20 mouse cellular contexts compared by ENCODE assay signal in genomic region chr2:154076271-154076670, GRCm38 (mm10). TPM values are rescaled to one million over a fixed set of nuclear protein-coding genes. Genes with fewer than 3 reads are reported as not detected.
A peak's percentile ranks its signal among the peaks of the same experiment; 100 is the strongest.
DNase-seq lines count a peak whose midpoint lies in the region; ATAC-seq and TF ChIP-seq lines count a peak whose summit lies in the region.
"Had no signal": no experiment of that assay in that cellular context is flagged by ENCODE, and none has a peak within 500 bp of the region (broad histone marks: within the 10 kb centered on the region; RNA-seq: fewer than 3 reads in every experiment).

No protein-coding gene starts in this region.

- no peak for TF ChIP-seq RAD21 in MEL (IDR thresholded peaks at IDR 0.05; ENCODE audit: low read depth, low read length)

- DNase-seq in kidney, postnatal 10 days: peak; percentile 7
- peak; percentile 38 for DNase-seq in MEL (ENCODE audit: low read depth, low spot score)
- DNase-seq in embryo, embryonic 10 days (ENCODE audit: low spot score): peak; percentile 75
- DNase-seq in limb, embryonic 14.5 days (ENCODE audit: low spot score): peak; percentile 68
- no peak for DNase-seq in thymus, postnatal 4 days
- no peak for DNase-seq in urinary bladder, postnatal 10 days (ENCODE audit: low spot score)
- DNase-seq: cerebellum, postnatal 25 days; kidney, adult 11 months; thymus, postnatal 25 days had no signal

- H3K27ac ChIP-seq in kidney, embryonic 16.5 days (ENCODE audit: low read length): no peak overlapping the region
- no peak overlapping the region for H3K27ac ChIP-seq in MEL (ENCODE audit: control insufficient read depth, low read depth, low read length)
- H3K27ac ChIP-seq in limb, embryonic 14.5 days (replicated peaks; ENCODE audit: low read depth, low read length): no peak overlapping the region
- H3K27ac ChIP-seq in heart, embryonic 12.5 days (ENCODE audit: poor library complexity, severe bottlenecking): no peak overlapping the region
- H3K27ac ChIP-seq: left cerebral cortex, adult 2 months; liver, embryonic 12.5 days; macrophage; stomach, embryonic 15.5 days had no signal

- H3K79me2 ChIP-seq in MEL (ENCODE audit: control insufficient read depth, insufficient read depth, low read length, poor library complexity): no peaks in the 10 kb centered on the region

- 30% methylated on average over 2 of the region's 2 CpGs for WGBS in kidney, embryonic 16.5 days
- 21% methylated on average over 2 of the region's 2 CpGs for WGBS in limb, embryonic 14.5 days
- WGBS in heart, embryonic 12.5 days: 21% methylated on average over 2 of the region's 2 CpGs

- TF ChIP-seq EP300 in MEL (IDR thresholded peaks at IDR 0.05; ENCODE audit: low read depth in 1 of 2, low read length in 2 of 2): no peak

- H3K4me3 ChIP-seq in kidney, embryonic 16.5 days (ENCODE audit: low read length): no peak overlapping the region
- H3K4me3 ChIP-seq in MEL (ENCODE audit: control insufficient read depth in 1 of 2, insufficient read depth in 1 of 2, low read depth in 2 of 2, low read length in 2 of 2): no peak overlapping the region
- H3K4me3 ChIP-seq in limb, embryonic 14.5 days (replicated peaks; ENCODE audit: low read length): no peak overlapping the region
- no peak overlapping the region for H3K4me3 ChIP-seq in heart, embryonic 12.5 days
- H3K4me3 ChIP-seq: left cerebral cortex, adult 2 months; liver, embryonic 12.5 days; stomach, embryonic 15.5 days had no signal

- ATAC-seq in kidney, embryonic 16.5 days (ENCODE audit: low FRiP score, low TSS enrichment): no peak
- ATAC-seq in limb, embryonic 14.5 days (ENCODE audit: low FRiP score, low read depth): no peak
- ATAC-seq in heart, embryonic 12.5 days (ENCODE audit: insufficient number of reproducible peaks, low FRiP score): no peak
- ATAC-seq: liver, embryonic 12.5 days had no signal

- no peak for TF ChIP-seq POLR2A in MEL (IDR thresholded peaks at IDR 0.05; ENCODE audit: control insufficient read depth in 1 of 2, insufficient read depth in 1 of 2, low read depth in 1 of 2, low read length in 2 of 2, poor library complexity in 1 of 2)
- no peak for TF ChIP-seq POLR2A in limb, embryonic 14.5 days (IDR thresholded peaks at IDR 0.05; ENCODE audit: borderline replicate concordance, extremely low read depth, insufficient read depth, insufficient read length)

- no peak for TF ChIP-seq CTCF in MEL (IDR thresholded peaks at IDR 0.05 in 2 of 3, conservative IDR thresholded peaks at IDR 0.05 in 1 of 3; ENCODE audit: control insufficient read depth in 1 of 3, insufficient read depth in 1 of 3, low read depth in 2 of 3, low read length in 3 of 3, poor library complexity in 1 of 3, severe bottlenecking in 1 of 3)

- H3K4me2 ChIP-seq in kidney, embryonic 16.5 days (replicated peaks; ENCODE audit: low read depth, low read length): no peak overlapping the region
- no peak overlapping the region for H3K4me2 ChIP-seq in limb, embryonic 14.5 days (replicated peaks; ENCODE audit: low read depth, low read length, severe bottlenecking)
- H3K4me2 ChIP-seq in heart, embryonic 12.5 days: no peak overlapping the region
- H3K4me2 ChIP-seq: liver, embryonic 12.5 days; stomach, embryonic 15.5 days had no signal

- H3K4me1 ChIP-seq in kidney, embryonic 16.5 days (ENCODE audit: insufficient read depth, low read length): no peaks in the 10 kb centered on the region
- H3K4me1 ChIP-seq in MEL (ENCODE audit: control insufficient read depth in 1 of 2, insufficient read depth in 2 of 2, low read length in 2 of 2): no peaks in the 10 kb centered on the region
- H3K4me1 ChIP-seq in limb, embryonic 14.5 days (ENCODE audit: control insufficient read depth, insufficient read depth, low read length): no peaks in the 10 kb centered on the region
- H3K4me1 ChIP-seq in heart, embryonic 12.5 days (replicated peaks): no peaks in the 10 kb centered on the region
- H3K4me1 ChIP-seq: liver, embryonic 12.5 days; stomach, embryonic 15.5 days had no signal

- no peaks in the 10 kb centered on the region for H3K9me3 ChIP-seq in kidney, embryonic 16.5 days (ENCODE audit: low read length)
- no peaks in the 10 kb centered on the region for H3K9me3 ChIP-seq in MEL (replicated peaks; ENCODE audit: insufficient read depth, low read length)
- H3K9me3 ChIP-seq in limb, embryonic 14.5 days (ENCODE audit: control insufficient read depth, low read length): no peaks in the 10 kb centered on the region
- no peaks in the 10 kb centered on the region for H3K9me3 ChIP-seq in heart, embryonic 12.5 days (replicated peaks)
- H3K9me3 ChIP-seq: liver, embryonic 12.5 days; stomach, embryonic 15.5 days had no signal

- H3K27me3 ChIP-seq in kidney, embryonic 16.5 days (ENCODE audit: insufficient read depth, low read length): no peaks in the 10 kb centered on the region
- no peaks in the 10 kb centered on the region for H3K27me3 ChIP-seq in MEL (ENCODE audit: control insufficient read depth in 1 of 2, insufficient read depth in 2 of 2, low read length in 2 of 2)
- no peaks in the 10 kb centered on the region for H3K27me3 ChIP-seq in limb, embryonic 14.5 days (ENCODE audit: control insufficient read depth, insufficient read depth, low read length)
- no peaks in the 10 kb centered on the region for H3K27me3 ChIP-seq in heart, embryonic 12.5 days (replicated peaks)
- H3K27me3 ChIP-seq: liver, embryonic 12.5 days; stomach, embryonic 15.5 days had no signal

- no peaks in the 10 kb centered on the region for H3K36me3 ChIP-seq in kidney, embryonic 16.5 days (ENCODE audit: insufficient read depth, low read length)
- no peaks in the 10 kb centered on the region for H3K36me3 ChIP-seq in MEL (ENCODE audit: control insufficient read depth in 1 of 2, insufficient read depth in 2 of 2, low read length in 2 of 2)
- H3K36me3 ChIP-seq in limb, embryonic 14.5 days (ENCODE audit: control insufficient read depth, insufficient read depth, low read length): no peaks in the 10 kb centered on the region
- no peaks in the 10 kb centered on the region for H3K36me3 ChIP-seq in heart, embryonic 12.5 days
- H3K36me3 ChIP-seq: liver, embryonic 12.5 days; stomach, embryonic 15.5 days had no signal

- no peak overlapping the region for H3K9ac ChIP-seq in kidney, embryonic 16.5 days (replicated peaks; ENCODE audit: low read length)
- H3K9ac ChIP-seq in MEL (ENCODE audit: control insufficient read depth, low read depth, low read length, poor library complexity, severe bottlenecking): no peak overlapping the region
- no peak overlapping the region for H3K9ac ChIP-seq in limb, embryonic 14.5 days (ENCODE audit: low read depth, low read length, severe bottlenecking)
- no peak overlapping the region for H3K9ac ChIP-seq in heart, embryonic 12.5 days
- H3K9ac ChIP-seq: liver, embryonic 12.5 days; stomach, embryonic 15.5 days had no signal

TF ChIP-seq in MEL, 35 proteins besides CTCF, POLR2A, EP300 and RAD21:
- TF ChIP-seq E2F4 (IDR thresholded peaks at IDR 0.05; ENCODE audit: borderline replicate concordance, low read depth, low read length): no peak
- TF ChIP-seq MAFK (IDR thresholded peaks at IDR 0.05; ENCODE audit: borderline replicate concordance, low read depth, low read length): no peak
- TF ChIP-seq RCOR1 (IDR thresholded peaks at IDR 0.05; ENCODE audit: low read depth, low read length): no peak
- TF ChIP-seq MAX (IDR thresholded peaks at IDR 0.05; ENCODE audit: low read length): no peak
- TF ChIP-seq ZNF384 (IDR thresholded peaks at IDR 0.05; ENCODE audit: low read depth, low read length): no peak
- TF ChIP-seq POLR2AphosphoS2 (IDR thresholded peaks at IDR 0.05; ENCODE audit: low read length): no peak
- TF ChIP-seq GATA1 (IDR thresholded peaks at IDR 0.05; ENCODE audit: low read depth, low read length): no peak
- no peak for TF ChIP-seq NRF1 (IDR thresholded peaks at IDR 0.05; ENCODE audit: insufficient read depth, low read depth, low read length, poor library complexity, severe bottlenecking)
- TF ChIP-seq SIN3A (IDR thresholded peaks at IDR 0.05; ENCODE audit: low read length): no peak
- TF ChIP-seq GABPA (IDR thresholded peaks at IDR 0.05; ENCODE audit: low read depth, low read length): no peak
- no peak for TF ChIP-seq USF1 (IDR thresholded peaks at IDR 0.05; ENCODE audit: low read depth, low read length)
- TF ChIP-seq SMC3 (IDR thresholded peaks at IDR 0.05; ENCODE audit: low read depth, low read length): no peak
- TF ChIP-seq UBTF (IDR thresholded peaks at IDR 0.05; ENCODE audit: borderline replicate concordance, insufficient read depth, low read depth, low read length): no peak
- TF ChIP-seq USF2 (IDR thresholded peaks at IDR 0.05; ENCODE audit: borderline replicate concordance in 1 of 2, insufficient read depth in 1 of 2, low read depth in 1 of 2, low read length in 2 of 2): no peak
- TF ChIP-seq KAT2A (conservative IDR thresholded peaks at IDR 0.05; ENCODE audit: low read depth, low read length): no peak
- no peak for TF ChIP-seq MYC (IDR thresholded peaks at IDR 0.05; ENCODE audit: low read depth, low read length)
- TF ChIP-seq ELF1 (IDR thresholded peaks at IDR 0.05; ENCODE audit: low read depth, low read length): no peak
- TF ChIP-seq ETS1 (IDR thresholded peaks at IDR 0.05; ENCODE audit: low read depth, low read length): no peak
TF ChIP-seq in MEL: peak in this region for 0.

RNA-seq across cellular contexts. Expression of gene Bpifa3, which starts 53.9 kb away (rescaled TPM):
- not detected in 2 replicates for polyA plus RNA-seq in kidney, embryonic 16.5 days (2015; fragmentation: Nextera tagmentation; extraction: Ambion mirVana)
- total RNA-seq in MEL (2012; rRNA removed): not detected in 2 replicates
- polyA plus RNA-seq in MEL (2012; ENCODE audit: insufficient read depth in 1 of 2, insufficient read length in 2 of 2, low read depth in 1 of 2, low replicate concordance in 2 of 2, missing spikeins in 1 of 2): not detected
- not detected in 2 replicates for polyA plus RNA-seq in limb, embryonic 14.5 days (2012; rRNA removed)
- polyA plus RNA-seq in limb, embryonic 14.5 days (2014; fragmentation: Nextera tagmentation; extraction: Ambion mirVana): not detected in 2 replicates
- polyA plus RNA-seq in heart, embryonic 12.5 days (2016; fragmentation: Nextera tagmentation; extraction: Ambion mirVana): not detected in 2 replicates
- total RNA-seq: heart, postnatal 10 days; layer of hippocampus, adult 18-20 months; left cerebral cortex, adult 2 months; monocyte, adult 5-6 weeks had no signal
- polyA plus RNA-seq: frontal cortex, adult 2 months; liver, embryonic 12.5 days; macrophage; small intestine, adult 2 months; stomach, embryonic 15.5 days had no signal

Comparison
In these comparisons a context has a peak if more than half of its experiments do, and no peak if none do; other contexts are left out.
1. DNase-seq: peak in kidney, postnatal 10 days (single experiment), MEL (single experiment), embryo, embryonic 10 days (single experiment) and limb, embryonic 14.5 days (single experiment); none in thymus, postnatal 4 days (single experiment) and urinary bladder, postnatal 10 days (single experiment).